Mouse (Mus musculus): Measurements from ENCODE around the gene Srp72. TPM values are rescaled to one million over a fixed set of nuclear protein-coding genes. Genes with fewer than 3 reads are reported as not detected.

The Srp72 gene
- total and polyA plus RNA-seq, 2 experiments from 2014 or later, result 79.7 to 92.1 TPM

DNA sequence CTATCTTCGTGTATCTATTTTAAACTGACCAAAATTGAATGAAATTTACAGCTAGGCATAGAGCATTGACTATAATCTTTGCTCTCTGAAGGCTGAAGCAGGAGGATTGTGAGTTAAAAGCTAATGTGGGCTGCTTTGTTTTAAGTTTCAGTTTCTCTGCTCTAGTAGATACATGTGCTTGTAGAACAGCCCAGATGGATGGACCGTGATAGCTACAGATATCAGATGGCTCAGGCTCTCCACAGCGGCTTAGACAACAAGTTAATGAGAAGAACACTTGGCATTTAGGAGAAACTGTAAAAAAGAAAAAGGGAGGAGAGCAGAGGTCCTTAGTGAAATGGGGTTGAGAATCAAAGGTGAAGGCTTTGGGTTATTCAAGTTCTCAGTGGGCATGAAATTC, 16.3 kb downstream of the Srp72 start:
- WGBS, result 88% methylated on average over 3 of the region's 3 CpGs
- ATAC-seq (no peak), DNase-seq (no peak)
- no peaks in the 10 kb centered on the region for H3K4me1 ChIP-seq (ENCODE audit: insufficient read depth)
- H3K36me3 ChIP-seq (ENCODE audit: insufficient read depth), result peaks cover 70% of the 10 kb centered on the region
- no peak for TF ChIP-seq CTCF (IDR thresholded peaks at IDR 0.05; ENCODE audit: low read depth)
- no peaks in the 10 kb centered on the region for H3K9me3 ChIP-seq (ENCODE audit: low read length)
- no peak overlapping the region for H3K4me2 ChIP-seq (ENCODE audit: low read depth)
- H3K4me3 ChIP-seq (ENCODE audit: low read depth, low read length), result no peak overlapping the region
- no peaks in the 10 kb centered on the region for H3K27me3 ChIP-seq (ENCODE audit: insufficient read depth, low read length)
- H3K9ac ChIP-seq, result no peak overlapping the region
- H3K27ac ChIP-seq (ENCODE audit: low read depth, low read length), result no peak overlapping the region

GRCm38 (mm10) chr5:76993174-76993814, 18.8 kb downstream of the Srp72 start:
- H3K27ac ChIP-seq (ENCODE audit: low read depth, low read length), result no peak overlapping the region
- ATAC-seq (no peak), DNase-seq (no peak)
- H3K27me3 ChIP-seq (ENCODE audit: insufficient read depth, low read length), result no peaks in the 10 kb centered on the region
- no peak overlapping the region for H3K9ac ChIP-seq
- no peaks in the 10 kb centered on the region for H3K4me1 ChIP-seq (ENCODE audit: insufficient read depth)
- H3K4me2 ChIP-seq (ENCODE audit: low read depth), result no peak overlapping the region
- H3K9me3 ChIP-seq (ENCODE audit: low read length), result no peaks in the 10 kb centered on the region
- TF ChIP-seq CTCF (IDR thresholded peaks at IDR 0.05; ENCODE audit: low read depth), result no peak
- H3K36me3 ChIP-seq (ENCODE audit: insufficient read depth), result peaks cover 77% of the 10 kb centered on the region
- WGBS, result 93% methylated on average over 5 of the region's 5 CpGs
- H3K4me3 ChIP-seq (ENCODE audit: low read depth, low read length), result no peak overlapping the region

GRCm38 (mm10) chr5:76998416-76998815, 23.9 kb downstream of the Srp72 start:
- 40% methylated on average over 5 of the region's 5 CpGs for WGBS
- Histone ChIP-seq H3K4me3 (ENCODE audit: low read depth, low read length) (no peak overlapping the region), H3K27ac (ENCODE audit: low read depth, low read length) (no peak overlapping the region), H3K27me3 (ENCODE audit: insufficient read depth, low read length) (no peaks in the 10 kb centered on the region), H3K9me3 (ENCODE audit: low read length) (no peaks in the 10 kb centered on the region), H3K4me1 (ENCODE audit: insufficient read depth) (no peaks in the 10 kb centered on the region), H3K4me2 (ENCODE audit: low read depth) (no peak overlapping the region), H3K9ac (no peak overlapping the region), H3K36me3 (ENCODE audit: insufficient read depth) (peaks cover 64% of the 10 kb centered on the region)
- ATAC-seq (peak; percentile 86), DNase-seq (peak; percentile 87)
- peak; percentile 78 for TF ChIP-seq CTCF (IDR thresholded peaks at IDR 0.05; ENCODE audit: low read depth)

DNA sequence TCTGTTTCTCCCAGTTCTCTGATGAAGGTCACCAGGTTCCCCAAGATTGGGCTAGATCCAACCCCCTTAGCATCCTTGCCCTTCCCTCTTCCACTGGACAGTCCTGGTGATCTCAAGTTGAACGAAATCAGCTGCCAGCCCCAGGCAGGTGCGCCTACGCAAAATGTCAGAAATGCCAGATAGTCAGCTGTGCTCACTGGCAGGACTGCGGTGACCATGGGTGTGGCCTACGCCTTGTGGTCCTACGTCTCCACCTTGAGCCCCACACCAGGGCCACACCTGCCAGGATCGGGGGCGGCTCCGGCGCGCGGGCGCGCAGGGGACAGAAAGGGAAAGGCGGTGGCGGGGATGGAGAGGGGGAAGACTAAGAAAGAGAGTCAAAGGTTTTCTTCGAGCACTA, 26.7 kb downstream of the Srp72 start:
- Histone ChIP-seq H3K4me3 (ENCODE audit: low read depth, low read length) (no peak overlapping the region), H3K36me3 (ENCODE audit: insufficient read depth) (peaks cover 40% of the 10 kb centered on the region), H3K27me3 (ENCODE audit: insufficient read depth, low read length) (no peaks in the 10 kb centered on the region), H3K9ac (no peak overlapping the region), H3K9me3 (ENCODE audit: low read length) (no peaks in the 10 kb centered on the region), H3K27ac (ENCODE audit: low read depth, low read length) (no peak overlapping the region), H3K4me2 (ENCODE audit: low read depth) (no peak overlapping the region), H3K4me1 (ENCODE audit: insufficient read depth) (no peaks in the 10 kb centered on the region)
- no peak for DNase-seq
- no peak for TF ChIP-seq CTCF (IDR thresholded peaks at IDR 0.05; ENCODE audit: low read depth)
- no peak for ATAC-seq
- WGBS, result 93% methylated on average over 17 of the region's 17 CpGs

DNA sequence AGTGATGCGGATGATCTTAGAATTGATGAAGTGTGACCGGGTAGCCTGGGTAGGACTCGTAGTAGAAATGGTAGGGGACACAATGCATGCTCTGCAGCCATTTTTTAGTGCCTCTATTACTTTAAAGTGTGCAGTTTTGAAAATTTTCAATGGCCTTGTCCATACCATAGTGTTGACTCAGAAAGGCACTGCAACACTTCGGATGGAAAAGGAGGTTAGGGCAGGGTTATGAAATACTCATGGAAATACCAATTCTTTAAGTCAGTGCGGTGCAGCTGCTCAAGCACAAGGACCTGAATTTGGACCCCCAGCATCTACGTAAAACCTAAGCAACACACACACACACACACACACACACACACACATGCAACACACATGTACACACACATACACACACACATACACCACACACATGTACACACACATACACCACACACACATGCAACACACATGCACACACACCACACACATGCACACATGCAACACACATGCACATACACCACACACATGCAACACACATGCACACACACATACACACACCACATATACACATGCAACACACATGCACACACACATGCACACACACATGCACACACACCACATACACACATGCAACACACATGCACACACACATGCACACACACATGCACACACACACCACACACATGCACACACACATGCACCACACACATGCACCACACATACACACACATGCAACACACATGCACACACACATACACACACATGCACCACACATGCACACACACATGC, 29.8 kb downstream of the Srp72 start, which contains the start of gene Arl9:
Arl9 (plus strand) TSS at position 5 of the 771 bp plus-strand sequence.
- H3K4me2 ChIP-seq (ENCODE audit: low read depth), result no peak within 1 kb of the TSS
- H3K4me1 ChIP-seq (ENCODE audit: insufficient read depth), result no peaks in the 10 kb centered on the region
- no peaks in the 10 kb centered on the region for H3K9me3 ChIP-seq (ENCODE audit: low read length)
- ATAC-seq (no peak), DNase-seq (no peak)
- no peak for TF ChIP-seq CTCF (IDR thresholded peaks at IDR 0.05; ENCODE audit: low read depth)
- peaks cover 16% of the 10 kb centered on the region for H3K36me3 ChIP-seq (ENCODE audit: insufficient read depth)
- H3K4me3 ChIP-seq (ENCODE audit: low read depth, low read length), result no peak within 1 kb of the TSS
- no peaks in the 10 kb centered on the region for H3K27me3 ChIP-seq (ENCODE audit: insufficient read depth, low read length)
- H3K9ac ChIP-seq, result no peak within 1 kb of the TSS
- no peak within 1 kb of the TSS for H3K27ac ChIP-seq (ENCODE audit: low read depth, low read length)
- WGBS, result 95% methylated on average over 6 of the region's 6 CpGs

DNA sequence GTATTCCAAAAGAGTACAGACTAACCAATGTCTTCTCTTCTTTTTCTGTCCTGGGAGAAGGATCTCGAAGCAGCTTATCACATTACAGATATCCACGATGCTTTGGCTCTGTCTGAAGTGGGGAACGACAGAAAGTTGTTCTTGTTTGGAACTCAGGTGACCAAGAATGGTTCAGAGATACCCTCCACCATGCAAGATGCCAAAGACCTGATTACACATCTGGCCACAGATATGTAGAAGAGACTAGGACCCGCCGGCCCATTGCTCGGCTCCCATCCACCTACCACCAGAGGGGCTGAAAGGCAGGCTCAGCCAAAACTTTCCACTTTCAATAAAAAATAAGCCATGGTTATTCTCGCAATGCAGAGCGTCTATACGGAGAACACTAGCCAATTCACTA, 35.9 kb downstream of the Srp72 start:
- H3K9me3 ChIP-seq (ENCODE audit: low read length), result no peaks in the 10 kb centered on the region
- H3K9ac ChIP-seq, result no peak overlapping the region
- no peaks in the 10 kb centered on the region for H3K27me3 ChIP-seq (ENCODE audit: insufficient read depth, low read length)
- no peak overlapping the region for H3K4me2 ChIP-seq (ENCODE audit: low read depth)
- 90% methylated on average over 9 of the region's 9 CpGs for WGBS
- no peak overlapping the region for H3K4me3 ChIP-seq (ENCODE audit: low read depth, low read length)
- H3K4me1 ChIP-seq (ENCODE audit: insufficient read depth), result no peaks in the 10 kb centered on the region
- no peak for DNase-seq
- no peak overlapping the region for H3K27ac ChIP-seq (ENCODE audit: low read depth, low read length)
- TF ChIP-seq CTCF (IDR thresholded peaks at IDR 0.05; ENCODE audit: low read depth), result no peak
- H3K36me3 ChIP-seq (ENCODE audit: insufficient read depth), result no peaks in the 10 kb centered on the region
- ATAC-seq, result no peak

DNA sequence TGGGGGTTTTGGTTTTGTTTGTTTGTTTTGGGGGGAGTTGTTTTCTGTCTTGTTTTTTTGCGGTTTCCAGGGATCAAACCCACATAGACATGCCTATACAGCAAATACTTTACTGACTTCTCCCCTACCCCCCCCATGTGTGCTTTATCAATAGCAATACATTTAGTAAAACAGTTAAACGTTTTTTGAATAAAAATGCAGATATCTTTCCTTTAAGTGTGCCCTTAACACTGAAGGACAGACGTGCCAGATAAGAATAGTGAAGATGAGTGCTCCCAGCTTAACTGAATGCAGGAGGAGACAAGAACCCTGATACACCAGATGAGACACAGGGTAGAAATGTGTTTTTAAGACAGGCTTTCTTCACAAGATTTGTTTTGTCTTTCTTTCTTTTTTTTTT, 36.6 kb downstream of the Srp72 start:
- DNase-seq, result no peak

More for the DNA sequence above, 36.6 kb downstream of the Srp72 start:
- ATAC-seq, result no peak
- 68% methylated on average over 3 of the region's 3 CpGs for WGBS
- H3K4me1 ChIP-seq (ENCODE audit: insufficient read depth), result no peaks in the 10 kb centered on the region
- H3K4me2 ChIP-seq (ENCODE audit: low read depth), result no peak overlapping the region
- no peak for TF ChIP-seq CTCF (IDR thresholded peaks at IDR 0.05; ENCODE audit: low read depth)
- no peaks in the 10 kb centered on the region for H3K9me3 ChIP-seq (ENCODE audit: low read length)
- no peak overlapping the region for H3K9ac ChIP-seq
- H3K36me3 ChIP-seq (ENCODE audit: insufficient read depth), result no peaks in the 10 kb centered on the region
- no peak overlapping the region for H3K4me3 ChIP-seq (ENCODE audit: low read depth, low read length)
- no peaks in the 10 kb centered on the region for H3K27me3 ChIP-seq (ENCODE audit: insufficient read depth, low read length)
- H3K27ac ChIP-seq (ENCODE audit: low read depth, low read length), result no peak overlapping the region

Data from forebrain, postnatal 0 days (tissue).